8 mouse cellular contexts compared by ENCODE assay signal in the genomic region with DNA sequence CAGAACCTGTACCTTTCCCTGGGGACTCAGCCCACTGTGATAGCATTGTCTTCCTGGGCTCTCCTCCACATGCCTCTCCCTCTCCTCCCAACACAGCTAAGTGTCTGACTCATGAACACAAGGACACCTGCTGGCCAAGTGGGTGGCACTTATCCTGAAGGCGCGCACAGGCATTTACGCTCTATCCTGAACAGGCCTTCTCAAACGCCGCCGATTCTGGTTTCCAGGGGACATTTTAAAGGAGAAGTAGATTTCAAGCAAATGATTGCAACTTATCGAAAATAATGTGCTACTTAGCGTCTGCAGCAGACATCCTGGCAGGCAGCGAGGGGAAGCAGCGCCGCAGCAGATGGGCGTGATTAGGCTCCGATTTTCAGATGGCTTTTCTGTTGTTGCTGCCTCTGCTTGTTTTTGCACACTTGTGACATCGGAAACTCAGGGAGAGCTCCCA.
DNase-seq lines count a peak whose midpoint lies in the region; ATAC-seq and TF ChIP-seq lines count a peak whose summit lies in the region.

No protein-coding gene starts in this region.

- no peak for TF ChIP-seq EP300 in ES-Bruce4 (IDR thresholded peaks at IDR 0.05; ENCODE audit: insufficient read depth, low read depth, low read length)
- TF ChIP-seq EP300 in liver, postnatal 0 days (IDR thresholded peaks at IDR 0.05; ENCODE audit: low read depth), result no peak

- no peak overlapping the region for H3K9ac ChIP-seq in ES-Bruce4 (ENCODE audit: low read depth, poor library complexity, severe bottlenecking)
- no peak overlapping the region for H3K9ac ChIP-seq in embryonic facial prominence, embryonic 15.5 days
- peak overlapping the region; percentile 50 for H3K9ac ChIP-seq in midbrain, embryonic 16.5 days (ENCODE audit: low read depth, low read length)
- no peak overlapping the region for H3K9ac ChIP-seq in liver, postnatal 0 days (replicated peaks)

- no peak for ATAC-seq in embryonic facial prominence, embryonic 15.5 days (ENCODE audit: insufficient number of reproducible peaks, low FRiP score, low TSS enrichment, low read depth)
- ATAC-seq in midbrain, embryonic 16.5 days, result no peak; the same call in 1 of the 2 replicates
- ATAC-seq in liver, postnatal 0 days, result no peak

- TF ChIP-seq POLR2A in ES-Bruce4 (IDR thresholded peaks at IDR 0.05; ENCODE audit: insufficient read depth, low read length), result no peak

- 14% methylated on average over 14 of the region's 14 CpGs for WGBS in embryonic facial prominence, embryonic 15.5 days
- 29% methylated on average over 14 of the region's 14 CpGs for WGBS in midbrain, embryonic 16.5 days
- WGBS in liver, postnatal 0 days (ENCODE audit: insufficient replicate concordance), result 71% methylated on average over 14 of the region's 14 CpGs

- peak; percentile 11 for TF ChIP-seq CTCF in ES-Bruce4 (IDR thresholded peaks at IDR 0.05; ENCODE audit: low read depth, low read length)
- no peak for TF ChIP-seq CTCF in liver, postnatal 0 days (IDR thresholded peaks at IDR 0.05; ENCODE audit: low read depth)

- no peak overlapping the region for H3K27ac ChIP-seq in ES-Bruce4 (ENCODE audit: insufficient read depth, low read length)
- peak overlapping the region; percentile 49 for H3K27ac ChIP-seq in embryonic facial prominence, embryonic 15.5 days (replicated peaks)
- peak overlapping the region; percentile 72 for H3K27ac ChIP-seq in midbrain, embryonic 16.5 days (ENCODE audit: low read length)
- H3K27ac ChIP-seq in liver, postnatal 0 days (ENCODE audit: low read depth), result no peak overlapping the region

- H3K36me3 ChIP-seq in ES-Bruce4 (ENCODE audit: control insufficient read depth, insufficient read depth, low read length, poor library complexity, severe bottlenecking), result no peaks in the 10 kb centered on the region
- no peaks in the 10 kb centered on the region for H3K36me3 ChIP-seq in embryonic facial prominence, embryonic 15.5 days
- H3K36me3 ChIP-seq in midbrain, embryonic 16.5 days (ENCODE audit: control insufficient read depth, insufficient read depth, low read length), result no peaks in the 10 kb centered on the region
- H3K36me3 ChIP-seq in liver, postnatal 0 days (replicated peaks; ENCODE audit: insufficient read depth, low read length), result no peaks in the 10 kb centered on the region

- peak; percentile 45 for DNase-seq in adrenal gland, postnatal 10 days
- no peak for DNase-seq in adrenal gland, adult 18-20 months (ENCODE audit: low spot score in 2 of 2)
- DNase-seq in layer of hippocampus, adult 9-11 months, result peak; percentile 73
- DNase-seq in liver, postnatal 0 days, result no peak
- DNase-seq in testis, postnatal 14 days (ENCODE audit: low spot score), result no peak

- H3K4me2 ChIP-seq in embryonic facial prominence, embryonic 15.5 days (replicated peaks), result peak overlapping the region; percentile 37
- peak overlapping the region; percentile 47 for H3K4me2 ChIP-seq in midbrain, embryonic 16.5 days (ENCODE audit: low read length)
- no peak overlapping the region for H3K4me2 ChIP-seq in liver, postnatal 0 days (ENCODE audit: low read depth, low read length)

- H3K4me3 ChIP-seq in ES-Bruce4 (ENCODE audit: low read depth, low read length), result no peak overlapping the region
- H3K4me3 ChIP-seq in embryonic facial prominence, embryonic 15.5 days (replicated peaks), result peak overlapping the region; percentile 17
- peak overlapping the region; percentile 1; the same call in 1 of the 2 replicates for H3K4me3 ChIP-seq in midbrain, embryonic 16.5 days (ENCODE audit: low read depth, low read length)
- no peak overlapping the region for H3K4me3 ChIP-seq in liver, postnatal 0 days (ENCODE audit: low read depth, low read length)

- H3K4me1 ChIP-seq in ES-Bruce4 (ENCODE audit: control insufficient read depth, insufficient read depth, low read length), result peaks cover 4% of the 10 kb centered on the region
- H3K4me1 ChIP-seq in embryonic facial prominence, embryonic 15.5 days, result peaks cover 66% of the 10 kb centered on the region
- H3K4me1 ChIP-seq in midbrain, embryonic 16.5 days (ENCODE audit: control insufficient read depth, insufficient read depth, low read length), result peaks cover 51% of the 10 kb centered on the region
- H3K4me1 ChIP-seq in liver, postnatal 0 days (ENCODE audit: insufficient read depth), result no peaks in the 10 kb centered on the region

- H3K9me3 ChIP-seq in ES-Bruce4 (replicated peaks; ENCODE audit: control insufficient read depth, insufficient read depth, low read length, poor library complexity, severe bottlenecking), result no peaks in the 10 kb centered on the region
- H3K9me3 ChIP-seq in embryonic facial prominence, embryonic 15.5 days (replicated peaks), result no peaks in the 10 kb centered on the region
- no peaks in the 10 kb centered on the region for H3K9me3 ChIP-seq in midbrain, embryonic 16.5 days (replicated peaks; ENCODE audit: control insufficient read depth, low read length, poor library complexity, severe bottlenecking)
- no peaks in the 10 kb centered on the region for H3K9me3 ChIP-seq in liver, postnatal 0 days (ENCODE audit: low read length)

- H3K27me3 ChIP-seq in ES-Bruce4 (ENCODE audit: control insufficient read depth, insufficient read depth, low read length, poor library complexity, severe bottlenecking), result no peaks in the 10 kb centered on the region
- no peaks in the 10 kb centered on the region for H3K27me3 ChIP-seq in embryonic facial prominence, embryonic 15.5 days
- no peaks in the 10 kb centered on the region for H3K27me3 ChIP-seq in midbrain, embryonic 16.5 days (ENCODE audit: control insufficient read depth, insufficient read depth, low read depth, low read length)
- H3K27me3 ChIP-seq in liver, postnatal 0 days (ENCODE audit: insufficient read depth, low read length), result no peaks in the 10 kb centered on the region

Comparison
In these comparisons a context has a peak if more than half of its experiments do, and no peak if none do; other contexts are left out.
1. DNase-seq: peak in adrenal gland, postnatal 10 days (single experiment) and layer of hippocampus, adult 9-11 months (single experiment); none in adrenal gland, adult 18-20 months (0 of 2), liver, postnatal 0 days (single experiment) and testis, postnatal 14 days (single experiment).
2. H3K27ac ChIP-seq: peak in embryonic facial prominence, embryonic 15.5 days (single experiment) and midbrain, embryonic 16.5 days (single experiment); none in ES-Bruce4 (single experiment) and liver, postnatal 0 days (single experiment).
3. H3K4me3 ChIP-seq: peak in embryonic facial prominence, embryonic 15.5 days (single experiment) and midbrain, embryonic 16.5 days (single experiment); none in ES-Bruce4 (single experiment) and liver, postnatal 0 days (single experiment).